Mouse (Mus musculus): ENCODE data around the gene Dlgap1.

Gene Dlgap1

GRCm38 (mm10) chr17:69969021-69969815 is at the start of gene Dlgap1:
Gene Dlgap1 (plus strand): TSS chr17:69969073.
- no peak for DNase-seq

GRCm38 (mm10) chr17:69954936-69955335 is 13.9 kb upstream of the Dlgap1 start:
- DNase-seq = no peak

GRCm38 (mm10) chr17:69969816-69970750 is 1.2 kb downstream of the Dlgap1 start:
- no peak for DNase-seq

- no peak for DNase-seq
These were observed 4.2 kb downstream of the Dlgap1 start for GRCm38 (mm10) chr17:69973081-69973480.

GRCm38 (mm10) chr17:69973991-69974390 is 5.1 kb downstream of the Dlgap1 start:
- DNase-seq = no peak

GRCm38 (mm10) chr17:69982236-69982923 is 13.5 kb downstream of the Dlgap1 start:
- DNase-seq = no peak

GRCm38 (mm10) chr17:69996406-69996805 is 27.5 kb downstream of the Dlgap1 start:
- DNase-seq = no peak

- no peak for DNase-seq
These were observed 33.2 kb downstream of the Dlgap1 start for GRCm38 (mm10) chr17:70002026-70002425.

- no peak for DNase-seq
These were observed 35.8 kb downstream of the Dlgap1 start for GRCm38 (mm10) chr17:70004628-70005027.

- DNase-seq = no peak
These were observed 38.7 kb downstream of the Dlgap1 start for GRCm38 (mm10) chr17:70007607-70008006.

GRCm38 (mm10) chr17:70016511-70016910 is 47.6 kb downstream of the Dlgap1 start:
- no peak for DNase-seq

GRCm38 (mm10) chr17:70020376-70020775 is 51.5 kb downstream of the Dlgap1 start:
- no peak for DNase-seq

- no peak for DNase-seq
These were observed 53.7 kb downstream of the Dlgap1 start for GRCm38 (mm10) chr17:70022618-70023017.

- no peak for DNase-seq
These were observed 66.0 kb downstream of the Dlgap1 start for GRCm38 (mm10) chr17:70034862-70035261.

GRCm38 (mm10) chr17:70040751-70041430 is 72.0 kb downstream of the Dlgap1 start:
- no peak for DNase-seq

GRCm38 (mm10) chr17:70068281-70068680 is 99.4 kb downstream of the Dlgap1 start:
- DNase-seq = no peak

GRCm38 (mm10) chr17:70072066-70072465 is 103.2 kb downstream of the Dlgap1 start:
- no peak for DNase-seq

- no peak for DNase-seq
These were observed 119.3 kb downstream of the Dlgap1 start for GRCm38 (mm10) chr17:70088220-70088619.

GRCm38 (mm10) chr17:70090737-70091136 is 121.9 kb downstream of the Dlgap1 start:
- no peak for DNase-seq

- DNase-seq = no peak
These were observed 160.3 kb downstream of the Dlgap1 start for GRCm38 (mm10) chr17:70129151-70129550.

GRCm38 (mm10) chr17:70169831-70170230 is 201.0 kb downstream of the Dlgap1 start:
- DNase-seq = no peak

GRCm38 (mm10) chr17:70172500-70173036 is 203.7 kb downstream of the Dlgap1 start:
- no peak for DNase-seq
